Mouse (Mus musculus): ENCODE measurements around the gene Chrng. TPM values are rescaled to one million over a fixed set of nuclear protein-coding genes. Genes with fewer than 3 reads are reported as not detected.

Gene Chrng
- 0.55 and 0.62 TPM in 2 replicates for polyA plus RNA-seq (2014; fragmentation: Nextera tagmentation; extraction: Ambion mirVana)

GRCm38 (mm10) chr1:87204465-87204864 lies at the start of gene Chrng:
Gene Chrng (plus strand): TSS chr1:87204657.
- 86% methylated on average over 7 of the region's 7 CpGs for WGBS
- Histone ChIP-seq H3K4me2 (no peak within 1 kb of the TSS), H3K4me3 (ENCODE audit: low read depth, low read length) (no peak within 1 kb of the TSS), H3K27ac (ENCODE audit: low read depth, low read length) (no peak within 1 kb of the TSS), H3K9me3 (ENCODE audit: control insufficient read depth, low read length) (no peaks in the 10 kb centered on the region), H3K36me3 (ENCODE audit: control insufficient read depth, insufficient read depth, low read length) (no peaks in the 10 kb centered on the region), H3K9ac (ENCODE audit: low read depth, low read length) (no peak within 1 kb of the TSS), H3K27me3 (replicated peaks; ENCODE audit: control insufficient read depth, insufficient read depth, low read length) (peaks cover 22% of the 10 kb centered on the region), H3K4me1 (replicated peaks; ENCODE audit: control insufficient read depth, insufficient read depth, low read length) (no peaks in the 10 kb centered on the region; the same call in 1 of the 2 replicates)
- ATAC-seq (replicated peaks; ENCODE audit: low FRiP score) (no peak), DNase-seq (ENCODE audit: low spot score) (no peak)

DNA sequence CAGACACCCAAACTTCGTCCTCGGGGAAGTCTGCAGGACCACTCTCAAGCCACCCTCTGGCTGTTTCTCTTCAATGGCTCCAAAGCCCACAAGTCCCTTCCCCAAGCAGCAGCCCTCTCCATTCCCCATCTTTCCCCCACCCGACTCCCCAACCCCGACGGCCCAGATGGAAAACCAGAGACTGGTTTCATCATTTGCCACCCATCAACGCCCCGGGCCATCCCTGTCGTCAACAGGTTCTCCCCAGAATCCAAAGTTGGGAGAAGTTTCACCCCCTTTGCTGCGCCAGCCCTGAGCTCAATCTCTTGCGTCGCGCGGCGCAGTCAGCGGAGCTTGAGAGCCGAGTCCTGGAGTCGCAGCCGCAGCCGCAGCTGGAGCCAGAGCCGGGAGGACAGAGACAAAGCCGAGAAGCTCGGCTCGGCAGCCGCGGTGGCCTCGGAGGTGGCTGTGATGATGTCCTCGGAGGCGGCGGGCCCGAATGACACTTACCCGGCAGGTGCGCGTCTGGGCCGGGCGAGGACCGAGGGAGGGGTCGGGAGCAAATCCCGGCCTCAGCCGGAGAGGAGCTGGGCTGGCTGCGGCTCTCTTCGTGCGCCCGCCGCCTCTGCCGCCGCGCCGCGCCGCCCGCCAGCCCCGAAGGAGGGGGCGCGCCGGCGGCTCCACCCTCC lies 48.8 kb upstream of the Chrng start:
- Histone ChIP-seq H3K36me3 (ENCODE audit: control insufficient read depth, insufficient read depth, low read length) (no peaks in the 10 kb centered on the region), H3K9ac (ENCODE audit: low read depth, low read length) (no peak overlapping the region), H3K4me3 (ENCODE audit: low read depth, low read length) (peak overlapping the region; percentile 32), H3K27ac (ENCODE audit: low read depth, low read length) (no peak overlapping the region), H3K4me2 (peak overlapping the region; percentile 40), H3K4me1 (replicated peaks; ENCODE audit: control insufficient read depth, insufficient read depth, low read length) (0 out of 2 replicates have a peak, but pooled peaks cover 2% of the 10 kb centered on the region), H3K27me3 (replicated peaks; ENCODE audit: control insufficient read depth, insufficient read depth, low read length) (peaks cover 87% of the 10 kb centered on the region), H3K9me3 (ENCODE audit: control insufficient read depth, low read length) (no peaks in the 10 kb centered on the region)
- 2% methylated on average over 55 of the region's 56 CpGs for WGBS
- ATAC-seq (replicated peaks; ENCODE audit: low FRiP score) (no peak), DNase-seq (ENCODE audit: low spot score) (no peak)

- 5% methylated on average over 12 of the region's 12 CpGs for WGBS
- H3K9me3 ChIP-seq (ENCODE audit: control insufficient read depth, low read length): no peaks in the 10 kb centered on the region
- H3K27ac ChIP-seq (ENCODE audit: low read depth, low read length): no peak within 1 kb of the TSS
- ATAC-seq (replicated peaks; ENCODE audit: low FRiP score): no peak
- DNase-seq (ENCODE audit: low spot score): no peak
- H3K4me3 ChIP-seq (ENCODE audit: low read depth, low read length): peak within 1 kb of the TSS; percentile 32
- peak within 1 kb of the TSS; percentile 40 for H3K4me2 ChIP-seq
- peaks cover 86% of the 10 kb centered on the region for H3K27me3 ChIP-seq (replicated peaks; ENCODE audit: control insufficient read depth, insufficient read depth, low read length)
- 0 out of 2 replicates have a peak, but pooled peaks cover 2% of the 10 kb centered on the region for H3K4me1 ChIP-seq (replicated peaks; ENCODE audit: control insufficient read depth, insufficient read depth, low read length)
- H3K9ac ChIP-seq (ENCODE audit: low read depth, low read length): no peak within 1 kb of the TSS
- H3K36me3 ChIP-seq (ENCODE audit: control insufficient read depth, insufficient read depth, low read length): no peaks in the 10 kb centered on the region
Measured at GRCm38 (mm10) chr1:87156199-87156587, 48.3 kb upstream of the Chrng start, which contains the start of gene Ecel1. Gene Ecel1 (minus strand): TSS chr1:87156521.

- Histone ChIP-seq H3K9ac (ENCODE audit: low read depth, low read length) (no peak overlapping the region), H3K4me1 (replicated peaks; ENCODE audit: control insufficient read depth, insufficient read depth, low read length) (0 out of 2 replicates have a peak, but pooled peaks cover 2% of the 10 kb centered on the region), H3K27ac (ENCODE audit: low read depth, low read length) (no peak overlapping the region), H3K4me3 (ENCODE audit: low read depth, low read length) (no peak overlapping the region), H3K4me2 (no peak overlapping the region), H3K9me3 (ENCODE audit: control insufficient read depth, low read length) (no peaks in the 10 kb centered on the region), H3K27me3 (replicated peaks; ENCODE audit: control insufficient read depth, insufficient read depth, low read length) (peaks cover 72% of the 10 kb centered on the region), H3K36me3 (ENCODE audit: control insufficient read depth, insufficient read depth, low read length) (no peaks in the 10 kb centered on the region)
- DNase-seq (ENCODE audit: low spot score): no peak
- no peak for ATAC-seq (replicated peaks; ENCODE audit: low FRiP score)
- WGBS: 62% methylated on average over 3 of the region's 3 CpGs
Measured at GRCm38 (mm10) chr1:87159396-87159795, 45.1 kb upstream of the Chrng start.

- DNase-seq (ENCODE audit: low spot score) (no peak), ATAC-seq (replicated peaks; ENCODE audit: low FRiP score) (no peak)
- no peaks in the 10 kb centered on the region for H3K36me3 ChIP-seq (ENCODE audit: control insufficient read depth, insufficient read depth, low read length)
- H3K4me1 ChIP-seq (replicated peaks; ENCODE audit: control insufficient read depth, insufficient read depth, low read length): no peaks in the 10 kb centered on the region
- no peak overlapping the region for H3K4me3 ChIP-seq (ENCODE audit: low read depth, low read length)
- H3K27me3 ChIP-seq (replicated peaks; ENCODE audit: control insufficient read depth, insufficient read depth, low read length): peaks cover 46% of the 10 kb centered on the region
- 31% methylated on average over 11 of the region's 11 CpGs for WGBS
- H3K9me3 ChIP-seq (ENCODE audit: control insufficient read depth, low read length): no peaks in the 10 kb centered on the region
- no peak overlapping the region for H3K4me2 ChIP-seq
- no peak overlapping the region for H3K27ac ChIP-seq (ENCODE audit: low read depth, low read length)
- no peak overlapping the region for H3K9ac ChIP-seq (ENCODE audit: low read depth, low read length)
Measured at GRCm38 (mm10) chr1:87164164-87164795, 40.2 kb upstream of the Chrng start.

DNA sequence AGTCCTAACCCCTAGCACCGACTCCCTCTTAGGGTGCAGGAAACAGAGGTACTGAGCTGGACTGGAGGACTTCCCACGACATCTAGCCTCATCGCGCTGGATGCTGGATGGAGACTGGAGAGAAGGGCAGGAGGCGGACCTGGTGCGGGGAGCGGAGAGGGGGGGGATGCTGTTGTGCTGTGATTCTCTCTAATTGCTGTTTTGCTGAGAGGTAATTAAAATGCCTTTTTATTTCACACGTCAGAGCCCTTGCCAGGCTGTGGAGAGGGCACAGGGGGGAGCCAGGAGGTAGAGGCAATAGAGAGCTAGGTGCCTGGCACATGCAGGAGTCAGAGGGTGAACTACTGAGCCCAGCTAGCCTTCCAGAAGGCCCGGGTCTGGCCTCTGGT lies 39.7 kb upstream of the Chrng start:
- H3K4me3 ChIP-seq (ENCODE audit: low read depth, low read length): no peak overlapping the region
- no peaks in the 10 kb centered on the region for H3K36me3 ChIP-seq (ENCODE audit: control insufficient read depth, insufficient read depth, low read length)
- no peak for DNase-seq (ENCODE audit: low spot score)
- H3K9me3 ChIP-seq (ENCODE audit: control insufficient read depth, low read length): no peaks in the 10 kb centered on the region
- H3K27ac ChIP-seq (ENCODE audit: low read depth, low read length): no peak overlapping the region
- ATAC-seq (replicated peaks; ENCODE audit: low FRiP score): no peak
- H3K4me2 ChIP-seq: no peak overlapping the region
- no peak overlapping the region for H3K9ac ChIP-seq (ENCODE audit: low read depth, low read length)
- H3K4me1 ChIP-seq (replicated peaks; ENCODE audit: control insufficient read depth, insufficient read depth, low read length): peaks cover under 1% of the 10 kb centered on the region; the same call in 1 of the 2 replicates
- peaks cover 50% of the 10 kb centered on the region for H3K27me3 ChIP-seq (replicated peaks; ENCODE audit: control insufficient read depth, insufficient read depth, low read length)
- WGBS: 43% methylated on average over 9 of the region's 9 CpGs

- Histone ChIP-seq H3K27me3 (replicated peaks; ENCODE audit: control insufficient read depth, insufficient read depth, low read length) (peaks cover 55% of the 10 kb centered on the region), H3K36me3 (ENCODE audit: control insufficient read depth, insufficient read depth, low read length) (no peaks in the 10 kb centered on the region), H3K4me1 (replicated peaks; ENCODE audit: control insufficient read depth, insufficient read depth, low read length) (peaks cover 5% of the 10 kb centered on the region; the same call in 1 of the 2 replicates), H3K9me3 (ENCODE audit: control insufficient read depth, low read length) (no peaks in the 10 kb centered on the region), H3K9ac (ENCODE audit: low read depth, low read length) (no peak overlapping the region), H3K4me2 (peak overlapping the region; percentile 17; the same call in 1 of the 2 replicates), H3K4me3 (ENCODE audit: low read depth, low read length) (no peak overlapping the region), H3K27ac (ENCODE audit: low read depth, low read length) (no peak overlapping the region)
- WGBS: 15% methylated on average over 19 of the region's 19 CpGs
- no peak for ATAC-seq (replicated peaks; ENCODE audit: low FRiP score)
- no peak for DNase-seq (ENCODE audit: low spot score)
Measured at GRCm38 (mm10) chr1:87170458-87170857, 34.0 kb upstream of the Chrng start.

GRCm38 (mm10) chr1:87171312-87171711 lies 33.1 kb upstream of the Chrng start:
- Histone ChIP-seq H3K9ac (ENCODE audit: low read depth, low read length) (no peak overlapping the region), H3K4me2 (no peak overlapping the region), H3K9me3 (ENCODE audit: control insufficient read depth, low read length) (no peaks in the 10 kb centered on the region), H3K27ac (ENCODE audit: low read depth, low read length) (no peak overlapping the region), H3K27me3 (replicated peaks; ENCODE audit: control insufficient read depth, insufficient read depth, low read length) (peaks cover 48% of the 10 kb centered on the region), H3K4me1 (replicated peaks; ENCODE audit: control insufficient read depth, insufficient read depth, low read length) (peaks cover 5% of the 10 kb centered on the region; the same call in 1 of the 2 replicates), H3K4me3 (ENCODE audit: low read depth, low read length) (no peak overlapping the region), H3K36me3 (ENCODE audit: control insufficient read depth, insufficient read depth, low read length) (no peaks in the 10 kb centered on the region)
- DNase-seq (ENCODE audit: low spot score) (no peak), ATAC-seq (replicated peaks; ENCODE audit: low FRiP score) (no peak)
- WGBS: 65% methylated on average over 1 of the region's 1 CpGs

Measured in liver, embryonic 11.5 days (tissue).